Mouse (Mus musculus) cerebellum, adult (tissue): ENCODE measurements around the gene 2810459M11Rik.
A peak's percentile ranks its signal among the peaks of the same experiment; 100 is the strongest.

Experiments
- ATAC-seq: cut with Nextera tagmentation; 2 replicates; pipeline ENCODE4 v1.9.2; 2017; ENCODE audit warnings: mild to moderate bottlenecking, moderate library complexity, mixed read lengths; ENCODE audit not compliant: insufficient number of reproducible peaks, low FRiP score, low TSS enrichment

2810459M11Rik gene

DNA sequence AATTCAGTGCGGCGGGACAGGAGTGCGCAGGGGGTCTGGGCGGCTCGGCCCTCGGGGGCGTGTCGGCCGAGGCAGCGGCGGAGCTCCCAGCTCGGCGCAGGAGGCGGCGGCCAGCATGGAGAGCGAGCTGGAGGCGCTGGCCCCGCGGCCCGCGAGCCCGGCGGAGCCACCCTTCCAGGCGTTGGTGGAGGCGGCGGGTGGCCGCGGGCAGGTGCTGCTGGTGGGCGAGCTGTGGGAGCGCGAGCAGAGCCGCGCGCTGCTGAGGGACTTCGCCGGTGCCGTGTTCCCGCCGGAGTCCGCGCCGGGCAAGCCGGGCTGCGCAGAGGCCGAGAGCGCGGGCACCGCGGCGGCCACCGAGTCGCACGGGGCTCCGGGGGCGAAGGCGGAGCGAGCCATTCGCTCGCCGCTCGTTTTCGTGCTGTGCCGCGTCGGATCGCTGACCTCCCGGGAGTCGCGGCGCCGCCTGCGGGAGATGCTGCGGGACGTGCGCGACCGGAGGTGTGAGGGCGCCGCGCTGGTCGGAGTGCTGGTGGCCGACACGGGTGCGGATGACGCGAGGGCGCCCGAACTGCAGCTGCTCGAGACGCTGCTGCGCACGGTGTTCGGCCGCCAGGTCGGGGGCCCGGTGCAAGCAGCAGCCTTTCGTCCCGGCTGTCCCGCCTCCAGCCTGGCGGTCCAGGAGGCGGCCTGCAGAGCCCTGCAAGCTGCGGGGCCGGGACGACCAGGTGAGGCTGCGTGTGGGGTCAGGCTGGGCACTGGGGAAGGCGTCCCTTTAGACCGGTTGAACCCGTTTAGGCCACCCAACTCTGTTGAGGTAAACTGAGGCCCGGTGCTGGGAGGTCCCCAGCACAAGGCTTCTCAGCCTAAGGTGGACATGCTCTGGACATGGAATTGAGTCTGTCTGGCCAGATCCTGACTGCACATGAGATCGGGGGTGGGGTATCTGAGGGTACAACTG, at the start of gene 2810459M11Rik:
TSS of gene 2810459M11Rik (plus strand) at position 16 of the 958 bp plus-strand sequence.
- ATAC-seq, result 0 out of 2 replicates have a peak, but pooled peaks have one; percentile 41

DNA sequence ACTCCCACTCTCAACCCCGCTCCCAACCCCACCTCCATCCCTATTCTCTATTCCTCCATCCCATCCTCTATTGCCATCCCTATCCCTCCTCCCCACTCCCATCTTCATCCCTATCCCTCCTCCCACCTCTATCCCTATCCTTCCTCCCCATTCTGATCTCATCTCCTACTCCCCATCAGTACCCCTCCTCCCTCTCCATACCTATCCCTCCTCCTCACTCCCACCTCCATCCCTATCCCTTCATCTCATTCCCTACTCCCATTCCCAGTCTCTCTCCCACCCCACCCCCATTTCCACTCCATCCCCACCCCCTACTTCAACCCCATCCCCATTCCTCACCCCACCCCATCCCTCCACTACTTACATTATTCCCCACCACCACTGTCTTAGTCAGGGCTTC, 48.4 kb upstream of the 2810459M11Rik start:
- no peak for ATAC-seq

DNA sequence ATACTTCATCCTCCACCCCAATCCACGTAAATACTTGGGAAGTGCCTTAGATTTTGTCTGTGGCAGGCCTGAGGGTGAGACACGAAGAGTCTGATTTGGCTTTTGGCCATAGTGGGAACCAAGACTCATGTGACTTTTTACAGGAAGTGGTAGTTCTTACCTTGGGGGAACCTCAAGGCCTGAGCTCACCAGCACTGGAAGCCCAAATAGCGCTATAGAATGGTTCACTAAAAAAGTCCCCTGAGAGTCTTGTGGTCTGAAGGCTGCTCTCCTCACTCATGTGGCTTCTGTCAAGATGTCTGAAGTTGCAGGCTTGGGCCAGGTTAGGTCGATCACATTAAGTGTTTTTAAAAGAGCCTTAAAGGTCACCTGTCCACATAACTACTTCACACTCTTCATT, 47.7 kb upstream of the 2810459M11Rik start:
- ATAC-seq, result no peak

DNA sequence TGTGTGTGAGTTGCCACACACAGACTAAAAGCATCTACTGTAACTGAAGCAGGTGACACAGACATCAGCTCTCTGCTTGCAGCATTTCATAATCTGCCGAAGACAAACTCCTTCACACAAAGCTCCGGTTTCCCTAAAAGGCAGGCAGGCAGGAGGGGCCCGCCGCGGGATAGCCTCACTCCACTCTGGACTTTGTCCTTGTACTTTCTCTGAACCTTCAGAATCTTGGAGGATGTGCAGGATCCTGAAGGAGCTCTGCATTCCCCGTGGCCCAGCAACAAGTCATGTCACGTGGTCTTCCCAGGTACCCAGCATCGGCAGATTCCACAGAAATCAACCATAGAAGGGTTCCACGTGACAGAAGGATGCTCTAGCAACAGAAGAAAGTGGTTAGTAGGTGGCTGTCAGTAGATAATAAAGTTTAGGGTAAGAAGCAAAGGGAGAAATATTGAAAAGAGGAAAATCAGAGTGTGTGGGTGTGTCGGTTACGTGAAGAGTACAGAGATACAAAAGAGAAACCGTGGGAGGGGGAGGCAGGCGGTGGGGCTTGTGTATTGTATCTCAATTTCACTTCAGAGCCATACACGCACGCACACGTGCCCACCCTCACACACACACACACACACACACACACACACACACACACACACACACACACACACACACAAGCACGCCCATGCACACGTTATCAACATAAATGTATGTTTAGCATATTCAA, 45.7 kb upstream of the 2810459M11Rik start:
- ATAC-seq, result no peak

DNA sequence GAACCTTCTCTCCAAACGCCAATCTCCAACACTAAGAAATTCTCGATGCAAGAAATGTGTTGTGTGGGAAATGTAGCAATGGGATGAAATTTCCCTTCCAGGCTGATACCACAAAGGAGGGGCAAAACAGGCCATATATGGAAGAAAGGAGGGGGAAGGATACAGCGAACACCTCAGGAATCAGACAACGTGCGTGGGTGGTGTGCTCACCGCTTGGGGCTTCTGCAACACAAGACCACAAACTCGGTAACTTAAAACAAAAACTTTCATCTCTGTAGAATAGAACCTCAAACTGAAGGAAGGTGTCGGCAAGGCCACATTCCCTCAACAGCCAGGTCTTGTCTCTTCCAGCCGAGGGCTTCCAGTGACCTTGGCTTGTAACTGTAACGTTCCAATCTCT, 40.1 kb upstream of the 2810459M11Rik start:
- no peak for ATAC-seq

DNA sequence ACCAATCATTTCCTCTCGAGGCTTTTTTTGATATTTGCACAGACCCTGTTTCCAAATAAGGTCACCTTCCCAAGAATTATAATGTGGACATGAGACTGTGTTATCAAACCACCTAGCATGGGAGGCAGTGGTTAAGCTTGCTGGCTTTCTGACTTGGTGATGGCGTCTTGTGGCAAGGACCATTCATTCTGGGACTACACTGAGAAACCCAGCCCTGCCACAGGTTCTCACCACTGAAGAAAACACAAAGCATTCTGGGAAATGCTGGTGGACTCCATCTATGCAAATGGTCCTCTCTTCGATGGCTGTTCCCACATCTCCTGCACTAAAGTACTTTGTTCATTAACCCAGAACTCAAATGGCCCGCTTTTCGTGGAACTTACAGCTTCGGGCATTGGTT, 39.6 kb upstream of the 2810459M11Rik start:
- ATAC-seq, result no peak

DNA sequence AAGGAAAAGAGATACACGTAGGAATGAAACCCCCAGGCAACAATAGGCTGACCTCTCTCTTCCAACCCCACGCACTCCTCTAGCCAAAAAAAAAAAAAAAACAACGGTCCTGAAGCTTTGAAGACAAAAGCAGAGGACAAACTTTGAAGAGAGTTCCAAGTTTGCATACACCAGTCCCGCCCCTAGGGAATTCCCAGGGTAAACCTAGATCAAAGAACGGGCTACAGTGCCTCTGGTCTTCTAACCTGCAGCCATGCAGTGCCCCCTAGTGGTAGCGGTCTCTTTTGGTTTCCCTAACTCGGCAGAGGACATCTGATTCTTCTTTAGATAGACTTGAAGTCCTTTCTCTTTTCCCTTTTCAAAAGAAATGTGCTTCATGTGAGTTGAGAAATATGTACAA, 37.9 kb upstream of the 2810459M11Rik start:
- peak; percentile 64 for ATAC-seq

DNA sequence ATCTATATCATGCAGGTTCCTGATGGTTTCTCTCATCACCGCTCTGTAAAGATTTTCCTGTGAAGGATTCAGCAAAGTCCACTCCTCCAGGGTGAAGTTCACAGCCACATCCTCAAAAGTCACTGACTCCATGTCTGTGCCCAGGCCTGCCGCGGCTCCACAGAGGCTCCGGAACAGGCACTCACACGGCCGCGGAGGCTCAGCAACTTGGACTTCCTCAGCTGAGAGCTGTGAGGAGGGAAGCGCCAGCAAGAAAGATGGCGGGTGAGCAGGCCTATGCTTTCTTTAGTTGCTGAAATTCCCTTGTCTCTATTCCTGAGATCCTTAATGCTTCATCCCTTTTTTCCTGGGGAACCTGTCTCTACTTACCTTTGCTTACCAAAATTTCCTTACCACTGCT, 29.9 kb upstream of the 2810459M11Rik start:
- ATAC-seq, result peak; percentile 81

DNA sequence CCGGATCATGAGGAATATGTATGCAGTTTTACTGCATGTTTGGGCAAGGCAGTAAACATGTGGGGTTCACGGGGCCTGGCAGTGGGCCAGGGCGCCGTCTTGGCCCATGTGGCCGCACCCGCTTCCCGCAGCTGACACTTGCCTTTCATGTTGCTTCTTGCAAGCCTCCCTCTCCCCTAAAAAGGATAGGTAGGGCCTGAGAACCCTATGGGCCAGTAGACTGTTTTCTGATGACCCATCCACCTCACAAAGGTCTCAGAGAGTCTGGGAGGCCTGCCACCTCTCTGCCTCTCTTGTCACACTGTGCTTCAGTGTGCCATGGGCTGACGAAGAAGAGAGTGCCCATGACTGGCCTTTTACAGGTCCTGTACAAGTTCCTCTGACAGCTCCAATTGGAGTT, 29.1 kb upstream of the 2810459M11Rik start, which contains the start of gene Spata3:
TSS of gene Spata3 (plus strand) at position 301 of the 400 bp plus-strand sequence.
- no peak for ATAC-seq

DNA sequence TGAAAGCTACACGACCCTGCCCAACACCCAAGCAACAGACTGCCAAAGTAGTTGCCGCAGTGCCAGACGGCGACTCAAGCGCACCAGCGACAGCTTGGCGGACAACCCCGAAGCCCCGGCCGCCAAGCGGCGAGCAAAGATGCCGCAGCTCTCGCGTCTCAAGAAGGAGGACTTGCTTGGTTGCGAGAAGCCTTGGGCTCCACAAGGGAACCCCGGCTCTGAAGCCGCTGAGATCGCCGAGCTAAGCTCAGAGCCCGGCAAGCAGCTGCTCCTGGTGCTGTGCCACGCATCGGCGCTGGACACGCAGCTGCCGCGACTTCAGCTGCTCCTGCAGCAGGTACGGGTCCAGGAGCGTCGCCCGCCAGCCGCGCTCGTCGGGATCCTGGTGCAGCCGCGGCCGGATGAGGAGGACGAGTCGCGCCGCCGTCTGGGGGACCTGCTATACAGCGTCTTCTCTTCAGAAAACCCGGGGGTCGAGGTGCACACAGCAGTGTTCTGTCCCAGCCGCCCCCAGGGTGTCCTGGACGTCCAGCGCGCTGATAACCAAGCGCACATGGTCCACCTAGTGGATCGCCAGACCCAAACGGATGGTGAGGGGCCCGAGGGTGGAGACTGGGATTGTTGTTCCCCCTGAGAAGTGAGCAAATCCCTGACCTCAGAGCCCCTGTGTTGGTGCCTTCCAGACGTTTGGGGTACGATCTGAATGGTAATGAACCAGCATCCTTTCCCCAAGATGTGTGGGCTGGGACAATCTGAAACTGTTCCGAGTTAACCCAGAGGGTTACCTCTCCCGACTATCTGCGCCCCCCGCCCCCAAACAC, 27.2 kb upstream of the 2810459M11Rik start:
- ATAC-seq, result 0 out of 2 replicates have a peak, but pooled peaks have one; percentile 31

DNA sequence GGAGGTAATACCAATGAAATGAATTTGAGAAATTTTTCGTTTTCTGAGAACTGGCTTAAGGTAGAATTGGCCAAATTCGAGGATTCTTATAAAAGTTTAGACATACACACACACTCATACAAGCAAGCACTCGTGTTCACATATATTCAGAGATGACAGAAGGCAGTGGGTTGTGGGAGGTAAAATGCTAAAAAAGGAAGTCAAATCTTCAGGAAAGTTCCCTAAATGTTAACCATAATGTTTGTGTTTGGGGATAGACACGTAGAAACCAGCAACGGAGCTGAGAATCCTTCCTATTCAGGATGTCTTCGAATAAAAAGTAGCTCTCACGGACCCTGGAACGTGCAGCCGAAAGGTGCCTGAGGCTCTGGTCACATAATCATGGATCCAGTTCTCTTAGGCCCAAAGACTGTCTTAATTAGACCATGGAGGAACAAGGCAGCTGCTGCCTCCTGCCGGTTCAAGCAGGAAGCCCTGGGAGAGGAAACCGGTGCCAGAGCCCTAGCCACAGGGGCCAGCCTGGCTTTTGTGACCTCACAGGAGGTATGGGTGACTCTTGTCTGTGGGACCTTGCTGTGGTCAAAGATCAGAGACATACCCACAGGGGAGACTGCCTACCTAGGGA, 24.2 kb upstream of the 2810459M11Rik start:
- no peak for ATAC-seq

DNA sequence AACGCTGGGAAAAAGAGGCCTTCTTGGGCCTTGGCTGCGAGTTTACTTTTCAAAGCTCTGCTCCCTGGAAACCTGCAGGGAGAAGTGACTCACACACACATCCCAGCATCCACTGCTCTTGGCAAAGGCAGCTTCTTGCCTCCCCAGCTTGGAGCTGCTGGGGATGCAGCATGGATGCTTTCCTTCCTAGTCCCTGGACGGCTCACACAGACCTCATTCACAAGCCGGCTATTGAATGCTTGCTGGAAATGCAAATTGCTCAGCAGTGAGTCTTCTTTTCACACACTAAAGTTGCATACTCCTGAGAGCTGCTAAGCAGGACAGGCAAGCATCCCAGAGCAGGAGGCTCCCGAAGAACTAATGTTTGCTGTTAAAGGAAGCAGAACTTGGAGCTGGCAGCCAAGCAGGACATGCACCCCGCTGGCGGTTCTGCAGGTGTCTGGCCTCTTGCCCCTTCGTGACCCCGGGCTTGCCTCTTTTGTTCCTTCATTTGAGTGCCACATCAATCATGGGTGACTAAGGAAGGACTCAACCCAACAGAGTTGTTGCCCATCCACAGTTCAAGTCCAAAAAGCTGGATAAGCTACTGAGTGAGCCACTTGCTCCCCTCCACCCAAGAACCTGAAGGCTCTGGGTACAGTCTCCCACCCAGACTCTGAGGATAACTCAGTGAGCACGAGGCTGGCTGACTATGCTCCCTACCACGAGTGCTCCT, 13.2 kb upstream of the 2810459M11Rik start:
- ATAC-seq, result peak; percentile 56; the same call in 1 of the 2 replicates

DNA sequence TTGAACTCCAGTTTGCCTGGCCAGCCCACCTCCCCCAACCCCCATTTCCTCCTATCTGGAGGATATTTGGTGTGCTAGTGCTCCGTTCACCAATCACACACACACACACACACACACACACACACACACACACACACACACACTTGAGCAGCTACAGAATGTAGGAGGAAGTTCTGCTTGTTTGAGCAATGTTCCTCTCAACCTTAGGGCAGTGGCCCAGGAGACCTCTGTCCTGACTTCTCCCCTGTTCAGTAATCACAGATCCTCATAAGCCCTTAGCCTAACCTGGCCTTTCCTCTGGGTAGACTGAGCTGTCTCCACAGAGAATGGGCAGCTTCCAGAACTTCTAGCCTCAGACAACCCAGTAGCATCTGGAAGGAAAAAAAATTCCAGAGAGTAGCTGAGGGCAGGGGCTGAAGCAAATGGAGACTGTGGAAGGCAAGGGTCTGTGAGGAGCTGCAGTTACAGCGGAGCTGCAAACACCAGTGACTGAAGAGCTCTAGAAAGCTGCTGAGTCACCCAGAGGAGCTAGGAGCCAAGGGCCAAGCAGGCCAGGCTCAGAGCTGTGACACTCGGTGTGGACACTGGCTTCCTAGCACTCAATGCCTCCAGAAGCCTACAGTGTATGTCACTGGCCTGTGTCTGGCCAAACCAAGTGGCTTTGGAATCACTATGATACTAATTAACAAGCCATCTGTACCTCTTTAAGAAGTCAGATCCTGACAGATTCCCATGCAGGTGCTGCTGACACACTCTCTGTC, 7.3 kb upstream of the 2810459M11Rik start:
- ATAC-seq, result peak; percentile 68

DNA sequence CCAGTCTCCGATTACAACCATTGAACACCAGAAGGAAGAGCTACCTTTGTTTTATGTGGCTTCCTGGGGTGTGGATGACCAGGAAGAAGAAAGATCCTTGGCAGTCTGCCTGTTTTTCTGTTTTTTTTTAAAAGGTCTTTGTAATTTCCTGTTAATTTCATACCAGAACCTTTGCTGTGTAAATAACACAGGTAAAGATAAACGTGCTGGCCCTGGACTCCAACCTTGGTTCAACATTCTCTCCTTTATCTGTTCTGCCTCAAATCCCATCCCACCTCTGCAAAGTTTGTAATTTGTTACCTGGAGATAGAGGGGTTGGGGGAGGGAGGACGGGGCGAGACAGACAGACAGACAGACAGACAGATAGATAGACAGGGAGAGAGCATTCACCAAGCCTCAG, 5.5 kb upstream of the 2810459M11Rik start:
- ATAC-seq, result no peak

DNA sequence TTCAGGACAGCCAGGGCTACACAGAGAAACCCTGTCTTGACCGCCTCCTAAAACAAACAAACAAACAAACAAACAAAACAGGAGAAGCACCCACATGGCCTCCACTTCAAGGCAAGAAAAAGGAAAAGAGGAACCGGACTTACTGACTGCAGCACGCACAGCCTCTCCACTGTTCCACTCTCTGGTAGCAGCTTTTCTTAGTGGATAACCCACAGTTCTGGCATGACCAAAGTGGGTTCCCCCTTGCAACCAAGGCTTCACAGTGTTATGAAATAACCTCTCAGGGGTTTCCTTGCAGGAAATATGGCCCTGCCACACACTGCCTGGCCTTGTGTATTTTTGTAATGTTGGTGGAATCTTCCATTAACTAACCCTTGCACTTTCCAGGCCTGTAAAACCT, 4.8 kb upstream of the 2810459M11Rik start:
- no peak for ATAC-seq

DNA sequence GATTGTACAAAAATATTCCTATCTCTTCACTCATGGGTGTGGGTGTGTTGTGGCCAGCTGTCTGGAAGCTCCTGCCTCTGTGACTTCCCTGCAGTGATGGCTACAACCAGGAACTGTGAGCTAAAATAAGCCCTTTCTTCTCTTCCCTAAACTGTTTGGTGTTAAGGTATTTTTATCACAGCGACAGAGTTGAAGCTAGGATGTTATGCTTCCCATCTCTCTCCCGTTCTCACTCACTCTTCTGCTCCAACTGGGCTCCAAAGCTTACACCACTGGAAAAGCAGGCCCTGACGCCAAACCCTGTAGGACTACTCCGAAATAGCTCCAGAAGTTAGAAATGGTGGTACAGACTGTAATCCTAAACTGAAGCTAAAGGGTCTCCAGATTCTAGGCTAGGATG, 607 bp upstream of the 2810459M11Rik start:
- no peak for ATAC-seq

DNA sequence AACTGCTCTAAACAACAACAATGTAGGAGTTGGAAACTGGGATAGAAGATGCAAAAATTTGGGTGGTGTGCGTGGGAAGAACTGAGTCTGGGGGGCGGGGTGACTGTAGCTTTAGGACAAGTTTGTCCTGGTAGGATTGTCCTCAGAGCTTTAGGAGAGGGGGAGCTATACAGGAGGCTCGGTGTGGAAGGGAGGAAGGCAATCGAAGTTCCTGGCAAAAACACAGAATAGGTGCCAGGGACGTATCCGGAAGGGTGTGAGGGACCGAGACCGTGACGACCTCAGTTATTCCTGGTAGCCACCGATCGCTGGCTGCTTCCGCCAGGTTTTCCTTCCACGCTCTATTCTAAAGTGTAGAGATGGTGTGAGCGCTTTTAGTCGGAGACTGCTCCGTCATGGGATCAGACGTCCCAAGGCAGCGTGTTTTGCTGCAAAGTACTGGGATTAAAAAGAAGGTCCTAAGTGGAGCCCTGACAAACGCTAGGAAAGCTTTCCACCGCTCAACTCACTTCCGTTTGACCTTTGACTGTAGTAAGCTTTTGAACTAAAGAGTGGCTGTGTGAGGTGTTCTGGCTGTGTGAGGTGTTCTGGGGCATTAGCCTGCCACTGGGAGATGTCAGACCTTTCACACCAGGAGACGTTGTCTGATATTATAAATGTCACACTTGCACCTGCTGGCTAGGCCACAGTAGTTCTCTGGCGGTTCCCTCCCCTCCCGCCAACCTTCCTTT, 1.3 kb downstream of the 2810459M11Rik start:
- ATAC-seq, result no peak

DNA sequence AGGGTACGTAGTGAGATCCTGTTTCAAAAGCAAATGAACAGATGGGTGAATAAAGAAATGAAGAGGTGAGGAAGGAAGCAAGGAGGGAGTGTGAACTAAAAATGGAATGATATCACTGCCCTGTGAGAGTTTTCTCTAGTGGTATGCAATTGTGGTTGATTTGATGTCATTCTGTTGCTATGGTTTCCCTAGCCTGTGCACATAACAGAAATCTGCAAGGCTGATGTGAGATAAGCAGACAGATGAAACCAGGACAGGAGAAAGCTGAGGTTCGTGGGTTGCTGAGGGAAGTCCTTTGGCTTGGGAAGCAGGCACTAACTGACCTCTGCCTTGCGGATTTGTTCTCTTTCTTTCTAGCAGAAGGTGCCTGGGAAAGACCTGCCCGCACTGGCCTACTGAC, 2.6 kb downstream of the 2810459M11Rik start:
- no peak for ATAC-seq
